Mouse (Mus musculus): ENCODE measurements around the gene Alox12b.

Alox12b gene

DNA sequence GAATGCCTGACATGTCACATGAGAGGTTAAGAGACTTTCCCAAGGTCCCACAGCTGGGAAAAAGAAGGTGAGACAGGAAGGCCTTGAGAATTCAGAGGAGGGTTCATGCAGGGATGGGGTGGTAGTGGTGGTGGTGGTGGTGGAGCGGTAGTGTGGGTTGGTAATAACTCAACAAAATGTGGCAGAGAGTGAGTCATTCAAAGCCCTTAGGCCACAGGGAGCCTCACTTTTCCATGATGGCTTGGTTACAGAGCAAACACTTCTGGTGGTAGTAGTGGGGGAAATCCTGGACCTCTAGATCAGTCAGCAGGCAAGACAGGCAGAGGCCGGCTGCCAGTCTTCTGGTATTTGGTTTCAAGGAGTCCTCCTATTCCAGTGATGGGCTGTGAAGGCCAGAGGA is 15.8 kb downstream of the Alox12b start:
- DNase-seq (ENCODE audit: low spot score in 2 of 2): no peak

DNA sequence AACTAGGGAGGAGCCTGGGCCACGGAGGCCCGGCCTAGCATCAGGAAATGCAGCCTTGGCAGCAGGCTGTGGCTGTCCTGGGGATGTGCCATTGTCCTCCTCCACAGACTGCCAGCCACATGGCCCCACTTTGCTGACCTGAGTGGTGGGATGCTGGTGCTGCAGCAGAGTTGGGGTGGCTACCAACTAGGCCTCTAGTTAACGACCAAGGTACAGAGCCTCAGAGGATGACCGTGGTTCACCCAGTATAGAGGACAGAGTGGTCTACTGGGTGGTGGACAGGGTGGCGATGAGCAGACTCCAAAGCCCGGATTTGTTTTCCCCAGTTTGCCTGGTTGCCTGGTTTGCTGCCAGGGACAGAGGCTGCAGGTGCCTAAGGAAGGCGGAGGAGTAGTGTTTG is 17.9 kb downstream of the Alox12b start:
- no peak for DNase-seq (ENCODE audit: low spot score in 2 of 2)

DNA sequence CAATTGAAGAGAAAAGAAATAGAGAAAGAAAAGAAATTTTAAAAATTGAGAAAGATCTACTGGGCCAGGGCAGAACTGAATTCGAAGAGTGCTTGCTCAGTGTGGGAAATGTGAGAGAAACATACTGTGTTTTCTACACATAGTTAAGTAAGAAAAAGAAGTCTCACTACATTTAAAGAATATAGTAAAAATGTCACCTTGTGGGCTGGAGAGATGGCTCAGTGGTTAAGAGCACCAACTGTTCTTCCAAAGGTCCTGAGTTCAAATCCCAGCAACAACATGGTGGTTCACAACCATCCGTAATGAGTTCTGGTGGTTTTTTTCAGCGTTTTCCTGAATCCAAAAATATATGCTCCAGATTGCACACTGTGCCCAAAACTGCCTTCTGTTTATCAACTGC is 21.7 kb downstream of the Alox12b start:
- no peak for DNase-seq (ENCODE audit: low spot score in 2 of 2)

DNA sequence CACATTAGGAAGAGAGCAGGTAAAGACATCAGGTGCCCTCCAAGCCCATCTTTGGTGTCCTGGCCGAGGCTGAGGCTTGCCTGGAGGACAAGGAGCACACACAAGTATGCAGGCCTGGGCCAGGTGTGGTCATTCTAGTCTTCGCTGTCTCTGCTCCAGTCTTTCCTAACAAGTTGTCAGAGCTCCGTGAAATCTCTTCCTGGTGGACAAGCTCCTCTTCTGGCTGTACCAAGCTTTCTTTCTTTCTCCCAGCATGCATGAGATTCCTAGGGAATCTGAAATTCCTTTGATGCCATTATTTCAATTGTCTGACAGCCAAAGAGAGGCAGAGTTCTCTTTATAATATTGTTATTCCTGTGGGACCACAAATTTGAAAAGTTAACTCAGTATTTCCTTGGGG is 22.7 kb downstream of the Alox12b start:
- no peak for DNase-seq (ENCODE audit: low spot score in 2 of 2)

DNA sequence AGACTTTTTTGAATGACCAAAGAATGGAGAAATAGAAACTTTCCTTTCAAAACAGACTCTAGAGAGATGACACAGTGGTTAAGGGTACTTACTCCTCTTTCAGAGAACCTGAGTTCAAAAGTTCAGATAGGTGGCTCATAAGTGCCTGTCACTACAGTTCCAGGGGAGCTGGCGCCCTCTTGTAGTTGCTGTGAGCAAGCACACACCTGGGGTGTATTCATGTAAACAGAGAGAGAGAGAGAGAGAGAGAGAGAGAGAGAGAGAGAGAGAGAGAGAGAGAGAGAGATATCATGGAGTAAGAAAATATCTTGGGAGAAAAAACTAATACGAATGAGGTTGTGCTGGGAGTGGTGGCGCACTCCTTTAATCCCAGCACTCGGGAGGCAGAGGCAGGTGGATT is 23.3 kb downstream of the Alox12b start:
- DNase-seq (ENCODE audit: low spot score in 2 of 2): no peak

DNA sequence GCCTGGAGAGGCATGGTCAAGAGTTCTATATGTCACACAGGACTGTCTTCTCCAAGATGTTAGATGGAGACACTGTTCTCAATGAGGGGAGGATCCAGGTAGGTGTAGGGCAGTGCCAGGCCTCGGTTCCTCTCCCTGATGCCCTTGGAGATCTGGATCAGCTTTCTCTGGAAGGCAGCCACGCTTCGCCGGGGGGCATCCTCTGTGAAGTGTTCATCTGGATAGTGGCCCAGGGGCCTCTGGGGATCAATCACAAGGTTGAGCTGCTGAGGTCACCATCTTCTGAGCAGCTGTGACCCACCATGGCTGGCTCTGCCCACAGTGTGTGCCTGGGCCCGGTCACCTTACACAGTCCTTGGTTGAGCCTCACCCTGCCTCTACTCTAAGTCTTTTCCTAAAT is 28.2 kb downstream of the Alox12b start:
- DNase-seq (ENCODE audit: low spot score in 2 of 2): no peak

DNA sequence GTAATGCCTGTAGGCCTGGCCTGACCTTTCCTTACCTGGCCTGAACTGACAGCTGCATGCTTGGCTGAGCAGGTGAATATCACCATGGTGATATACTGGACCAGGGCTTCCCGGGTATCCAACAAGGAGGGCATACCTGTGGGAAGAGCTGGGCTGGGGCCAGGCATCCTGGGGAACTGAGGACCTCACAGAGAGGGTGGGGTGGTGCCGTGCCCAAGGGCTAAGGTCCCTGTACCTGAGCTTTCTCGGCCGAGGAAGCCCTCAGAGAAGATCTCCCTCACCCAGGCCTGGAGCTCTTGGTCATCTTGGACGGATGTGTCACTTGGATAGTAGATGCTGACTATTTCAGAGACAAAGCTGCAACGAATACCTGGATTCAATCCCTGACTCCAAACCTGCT is 29.1 kb downstream of the Alox12b start:
- DNase-seq (ENCODE audit: low spot score in 2 of 2): no peak

DNA sequence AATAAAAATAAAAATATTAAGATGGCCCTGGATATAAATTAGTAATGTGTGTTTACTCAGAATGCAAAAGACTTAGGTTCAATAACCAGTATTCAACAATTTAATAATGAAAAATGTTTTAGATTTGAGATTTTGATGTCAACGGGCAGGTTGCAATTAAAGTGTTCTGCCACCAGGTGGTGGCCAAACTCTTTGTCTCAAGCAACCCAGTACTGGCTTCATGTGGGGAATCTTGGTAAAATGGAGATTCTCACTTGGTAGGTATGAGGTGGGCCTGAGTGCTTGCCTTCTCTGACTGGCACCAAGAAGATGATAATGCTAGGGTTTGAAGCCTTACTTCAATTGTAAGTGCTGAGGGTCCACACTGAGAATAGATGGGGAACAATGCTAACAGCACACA is 36.1 kb downstream of the Alox12b start:
- peak in 1 of 2 experiments; percentile 42 for DNase-seq (ENCODE audit: low spot score in 2 of 2)

DNA sequence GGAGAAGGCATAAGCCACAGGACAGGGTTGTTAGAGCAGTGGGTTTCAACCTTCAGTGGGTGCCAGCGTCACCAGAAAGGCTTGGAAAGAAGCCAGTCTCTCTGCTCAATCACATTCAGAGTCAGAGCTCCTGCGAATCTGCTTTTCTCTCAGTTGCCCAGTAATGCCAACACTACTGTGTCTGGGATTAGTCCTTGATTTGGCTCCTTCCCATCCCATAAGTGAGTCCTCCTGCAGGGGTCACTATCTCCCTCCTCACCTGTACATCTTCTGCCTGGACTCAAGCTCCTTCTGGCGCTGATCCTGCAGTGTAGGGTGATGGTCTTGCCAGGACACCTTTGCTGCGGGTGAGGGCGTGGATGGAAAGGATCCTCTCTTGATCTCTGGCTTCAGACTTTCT is 40.0 kb downstream of the Alox12b start:
- no peak for DNase-seq (ENCODE audit: low spot score in 2 of 2)

DNA sequence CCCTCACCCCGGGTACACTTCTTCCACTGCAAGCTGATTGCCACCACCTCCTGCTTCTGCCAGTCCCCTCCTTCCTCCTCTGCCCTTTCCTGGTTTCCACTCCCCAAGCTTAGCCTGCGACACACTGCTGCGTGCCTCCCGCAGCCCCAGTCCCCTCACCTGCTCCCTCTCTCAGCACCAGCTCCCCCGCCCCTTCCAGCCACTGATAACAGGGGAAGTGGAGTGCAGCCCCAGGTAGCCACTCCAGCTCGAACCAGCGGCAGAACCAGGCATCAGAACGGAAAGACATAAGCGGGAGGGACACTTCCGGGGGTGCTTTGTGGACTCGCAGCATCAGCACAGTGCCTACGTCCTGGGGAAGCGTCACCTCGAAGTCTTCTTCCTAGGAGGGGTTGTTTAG is 40.4 kb downstream of the Alox12b start:
- no peak for DNase-seq (ENCODE audit: low spot score in 2 of 2)

DNA sequence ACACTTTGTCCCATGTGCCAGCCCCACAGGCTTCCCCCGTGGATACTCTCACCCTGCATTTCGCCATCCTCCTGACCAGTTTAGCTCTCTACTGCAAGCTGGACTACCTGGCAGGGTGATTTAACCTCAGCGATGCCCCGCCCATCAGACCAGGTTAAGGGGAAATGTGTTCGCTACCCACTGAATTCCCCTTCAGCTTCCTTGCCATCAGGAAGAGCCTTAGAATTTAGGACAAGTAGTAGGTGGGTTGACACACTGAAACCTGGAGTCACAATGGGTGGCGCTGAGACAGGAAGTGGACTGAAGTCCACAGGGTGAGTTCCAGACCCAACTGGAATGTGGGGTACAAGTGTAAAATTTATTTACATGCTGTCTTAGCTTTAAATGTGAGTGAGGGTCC is 41.0 kb downstream of the Alox12b start, which contains the start of gene Alox8:
Gene Alox8, minus strand, starts transcription at position 101 of the 400 bp plus-strand sequence.
- no peak for DNase-seq (ENCODE audit: low spot score in 2 of 2)

DNA sequence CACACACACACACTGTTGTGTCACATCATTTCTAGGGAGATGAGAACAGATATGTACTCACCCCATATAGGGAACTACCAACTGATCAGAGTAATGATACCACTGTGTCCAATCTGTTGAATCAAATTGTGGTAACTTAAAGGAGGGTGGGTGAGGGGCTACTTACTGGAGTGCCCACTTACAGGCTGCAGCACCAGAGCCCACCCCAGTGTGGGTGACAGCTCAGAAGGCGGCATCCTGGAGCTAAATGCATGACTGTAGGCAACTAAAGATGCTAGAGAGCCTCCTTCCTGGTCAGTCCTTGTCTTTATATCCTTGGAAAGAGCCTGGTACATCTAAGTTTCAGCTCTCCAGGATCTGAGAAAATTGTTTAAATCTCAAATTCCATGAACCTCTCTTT is 42.5 kb downstream of the Alox12b start:
- DNase-seq (ENCODE audit: low spot score in 2 of 2): no peak

DNA sequence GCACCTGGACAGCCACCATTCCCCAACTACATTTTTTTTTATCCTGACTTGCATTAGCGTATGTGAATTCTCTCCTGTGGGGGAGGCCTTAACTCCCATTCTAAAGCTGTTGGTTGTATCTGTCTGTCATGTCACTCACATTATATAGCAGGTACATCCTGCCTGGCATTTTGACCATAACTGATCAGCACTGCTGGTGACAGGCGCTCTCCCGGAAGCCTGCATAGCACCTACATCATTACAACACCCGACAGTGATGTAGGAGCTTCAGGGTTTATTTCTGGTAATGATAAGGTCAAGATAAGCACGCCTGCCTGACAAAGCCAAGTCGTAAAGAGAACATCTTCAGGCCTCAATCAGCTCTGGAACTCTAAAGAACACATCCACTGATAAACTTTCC is 43.4 kb downstream of the Alox12b start:
- no peak for DNase-seq (ENCODE audit: low spot score in 2 of 2)

DNA sequence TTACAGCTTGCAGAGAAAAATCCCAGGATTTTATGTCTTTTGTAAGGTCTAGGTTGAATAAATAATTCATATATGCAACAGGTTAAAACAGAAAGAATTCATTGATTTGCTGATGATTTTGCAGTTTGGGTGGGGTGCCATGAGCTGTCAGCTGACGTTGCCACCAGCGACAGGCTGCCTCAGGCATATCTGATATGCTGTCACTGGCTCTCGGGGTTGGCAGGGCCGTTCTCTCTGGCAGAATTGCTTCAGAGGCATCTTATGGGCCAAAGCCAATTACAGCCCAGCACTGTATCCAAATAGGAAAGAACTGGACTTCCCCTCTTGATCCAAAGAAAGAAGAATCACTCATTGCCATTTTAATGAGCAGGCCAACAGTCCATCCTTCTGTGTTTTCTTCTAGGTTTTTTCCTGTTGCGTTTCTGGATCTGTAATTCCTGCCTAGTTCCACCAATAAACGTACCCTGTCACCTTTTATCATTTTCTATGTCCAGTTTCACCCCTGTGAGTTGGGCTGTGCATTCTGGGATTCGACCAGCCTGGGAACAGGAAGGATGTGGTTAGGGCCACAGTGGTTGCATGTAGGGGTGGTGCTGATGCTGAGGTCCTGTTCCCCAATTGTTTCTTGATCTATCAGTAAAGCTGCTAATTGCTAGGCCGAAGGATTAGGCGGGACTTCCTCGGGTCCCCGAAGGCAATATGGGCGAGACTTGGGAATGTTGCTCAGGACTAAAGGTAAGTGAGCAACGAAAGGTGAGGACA is 45.9 kb downstream of the Alox12b start:
- no peak for DNase-seq (ENCODE audit: low spot score in 2 of 2)

DNA sequence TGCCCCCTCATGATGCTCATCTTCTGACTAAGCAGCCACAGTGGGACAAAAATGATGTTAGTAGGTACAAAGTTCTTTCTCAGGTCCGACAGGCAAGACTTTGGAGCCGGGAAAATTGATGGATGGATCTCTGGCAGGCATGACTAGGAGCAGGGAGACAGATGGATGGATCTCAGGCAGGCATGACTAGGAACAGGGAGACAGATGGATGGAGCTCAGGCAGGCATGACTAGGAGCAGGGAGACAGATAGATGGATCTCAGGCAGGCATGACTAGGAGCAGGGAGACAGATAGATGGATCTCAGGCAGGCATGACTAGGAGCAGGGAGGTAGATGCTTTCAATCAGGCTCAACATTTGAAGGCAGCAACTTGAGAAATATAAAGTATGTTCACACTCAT is 54.6 kb downstream of the Alox12b start:
- no peak for DNase-seq (ENCODE audit: low spot score in 2 of 2)

DNA sequence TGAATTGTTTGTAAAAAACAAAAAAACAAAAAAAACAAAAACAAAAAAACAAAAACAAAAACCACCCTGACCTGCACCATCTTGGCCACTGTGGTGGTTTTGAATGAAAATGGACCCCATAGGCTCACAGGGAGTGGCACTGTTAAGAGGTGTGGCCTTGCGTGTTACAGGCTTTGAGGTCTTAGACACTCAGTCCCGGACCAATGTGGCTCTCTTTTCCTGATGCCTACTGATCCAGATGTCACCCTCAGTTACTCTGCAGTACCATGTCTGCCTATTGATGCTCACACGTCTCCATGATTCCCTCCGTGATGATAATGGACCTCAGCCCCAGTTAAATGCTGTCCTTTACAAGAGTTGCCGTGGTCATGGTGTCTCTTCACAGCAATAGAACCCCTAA is 60.6 kb downstream of the Alox12b start:
- DNase-seq (ENCODE audit: low spot score in 2 of 2): no peak

DNA sequence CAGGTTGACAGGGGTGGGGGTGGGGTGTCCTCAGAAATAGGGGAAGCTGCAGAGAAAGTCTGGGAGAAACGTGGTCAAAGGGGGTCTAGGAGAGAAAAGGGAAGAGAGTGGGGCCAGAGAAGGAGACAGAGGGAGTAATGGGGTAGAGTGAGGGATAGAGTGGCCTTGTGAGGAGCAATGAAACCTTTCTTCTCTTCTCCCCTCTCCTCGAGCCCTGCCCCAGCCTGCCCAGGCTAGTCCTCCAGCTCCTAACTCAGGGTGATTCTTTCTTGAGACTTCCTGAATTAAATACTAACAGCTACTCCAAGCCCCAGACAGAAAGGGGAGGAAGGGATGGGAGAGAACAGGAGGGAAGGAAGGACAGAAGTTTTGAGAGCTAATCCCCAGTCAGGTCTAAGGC is 61.9 kb downstream of the Alox12b start:
- DNase-seq (ENCODE audit: low spot score in 2 of 2): no peak
